Mouse (Mus musculus) limb, embryonic 15.5 days (tissue): ENCODE measurements around the gene Pmpcb. TPM values are rescaled to one million over a fixed set of nuclear protein-coding genes. Genes with fewer than 3 reads are reported as not detected.
"Not testable (repeated sequence)": the region's sequence is repeated elsewhere in the genome, so short reads cannot be mapped to it uniquely, and the experiment has no call there.

ENCODE experiments used
- ATAC-seq: fragments of 200-750 bp; cut with Nextera tagmentation; 2 replicates; pipeline ENCODE4 v1.8.0; 2017; ENCODE audit warnings: low read depth, moderate TSS enrichment; ENCODE audit not compliant: insufficient number of reproducible peaks, low FRiP score, low TSS enrichment
- H3K27ac ChIP-seq: fragments of 300-500 bp; sonication (generic); 2 replicates; pipeline ENCODE4 v1.5.1; 2015; ENCODE audit warnings: moderate library complexity, mild to moderate bottlenecking, inconsistent platforms
- H3K27me3 ChIP-seq: fragments of 300-500 bp; sonication (generic); 2 replicates; pipeline ENCODE4 v1.6.1; 2015; ENCODE audit warnings: inconsistent platforms
- H3K36me3 ChIP-seq: fragments of 300-500 bp; sonication (generic); 2 replicates; pipeline ENCODE4 v1.6.1; 2015; ENCODE audit warnings: inconsistent platforms
- H3K4me1 ChIP-seq: fragments of 300-500 bp; sonication (generic); 2 replicates; pipeline ENCODE4 v1.6.1; 2015; ENCODE audit warnings: inconsistent platforms
- H3K4me2 ChIP-seq: fragments of 300-500 bp; sonication (generic); 2 replicates; pipeline ENCODE4 v1.6.1; 2015; ENCODE audit warnings: mild to moderate bottlenecking, inconsistent platforms
- H3K4me3 ChIP-seq: fragments of 300-500 bp; sonication (generic); 2 replicates; pipeline ENCODE4 v1.5.1; 2015; ENCODE audit warnings: mild to moderate bottlenecking, inconsistent platforms
- H3K9ac ChIP-seq: fragments of 300-500 bp; sonication (generic); 2 replicates; pipeline ENCODE4 v1.6.1; 2015; ENCODE audit warnings: inconsistent platforms
- H3K9me3 ChIP-seq: fragments of 300-500 bp; sonication (generic); 2 replicates; pipeline ENCODE4 v1.6.1; 2016; ENCODE audit warnings: inconsistent platforms
- WGBS: fragments of 180-500 bp; shearing (Covaris S2); methylation state at CpG from one replicate; pipeline ENCODE4 v1.1.7; 2015; 5-methylcytosine and 5-hydroxymethylcytosine counted together
- polyA plus RNA-seq: library from polyadenylated mRNA; unstranded; fragments of >200 nt; fragmentation: Nextera tagmentation; extraction: Ambion mirVana; gene quantifications from 2 replicates; pipeline ENCODE4 v1.2.1, GENCODE M21; 2015

Gene Pmpcb
- polyA plus RNA-seq, result 67.7 and 80.0 TPM in 2 replicates

DNA sequence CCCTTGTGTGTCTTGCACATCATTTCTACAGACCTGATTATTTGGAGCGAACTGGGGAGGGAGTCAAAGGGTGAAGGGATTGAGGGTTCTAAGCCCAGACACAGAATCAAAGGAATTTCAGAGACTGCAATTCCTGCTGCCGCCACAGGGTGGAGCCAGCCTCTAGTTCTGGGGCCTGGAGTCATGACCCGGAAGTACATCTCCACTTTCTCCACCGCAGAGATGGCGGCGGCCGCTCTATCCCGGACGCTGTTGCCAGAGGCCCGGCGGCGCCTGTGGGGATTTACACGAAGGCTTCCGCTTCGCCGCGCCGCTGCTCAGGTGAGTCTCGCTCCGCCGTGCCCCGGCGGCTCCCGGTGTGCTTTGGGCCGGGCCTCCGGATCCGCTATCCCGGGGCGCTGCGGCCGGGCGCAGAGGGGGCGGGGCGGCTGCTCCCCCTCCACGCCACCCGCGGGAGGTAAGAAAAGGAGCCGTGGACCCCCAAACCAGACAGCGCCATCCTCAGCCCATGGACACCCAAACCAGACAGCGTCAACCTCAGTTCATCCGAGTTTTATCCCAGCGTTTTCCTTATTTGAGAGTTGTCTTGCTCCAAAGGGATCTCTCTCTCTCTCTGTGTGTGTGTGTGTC, at the start of gene Pmpcb:
Pmpcb (plus strand) TSS at position 186 of the 630 bp plus-strand sequence.
- H3K36me3 ChIP-seq, result peaks cover 31% of the 10 kb centered on the region
- ATAC-seq, result peak; percentile 70
- peak within 1 kb of the TSS; percentile 77 for H3K9ac ChIP-seq
- peak within 1 kb of the TSS; percentile 83 for H3K4me3 ChIP-seq
- no peaks in the 10 kb centered on the region for H3K9me3 ChIP-seq
- H3K4me2 ChIP-seq, result peak within 1 kb of the TSS; percentile 58
- no peaks in the 10 kb centered on the region for H3K27me3 ChIP-seq
- peak within 1 kb of the TSS; percentile 88 for H3K27ac ChIP-seq
- peaks cover 10% of the 10 kb centered on the region for H3K4me1 ChIP-seq
- under 1% methylated on average over 42 of the region's 42 CpGs for WGBS

DNA sequence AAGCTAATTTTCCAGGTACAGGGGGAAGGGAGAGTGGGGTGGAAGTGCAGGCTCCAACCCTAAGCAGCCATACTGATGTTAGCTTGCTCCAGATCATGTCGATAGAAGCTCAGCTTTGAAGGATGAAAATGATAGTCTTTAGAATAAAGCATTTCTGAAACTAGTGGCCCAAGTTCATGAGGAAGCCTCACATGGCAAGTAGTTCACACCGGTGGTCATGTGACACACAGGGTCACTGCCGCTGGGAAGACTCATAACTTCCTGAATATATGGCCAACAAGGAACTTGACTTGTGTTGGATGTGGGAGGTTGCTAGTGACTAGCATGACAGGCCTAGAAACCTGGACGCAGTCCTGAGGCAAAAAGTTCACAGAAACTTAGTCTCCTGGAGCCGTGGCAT, 44.7 kb upstream of the Pmpcb start:
- H3K4me1 ChIP-seq, result no peaks in the 10 kb centered on the region
- H3K9ac ChIP-seq, result no peak overlapping the region
- H3K4me2 ChIP-seq, result no peak overlapping the region
- no peaks in the 10 kb centered on the region for H3K36me3 ChIP-seq
- no peaks in the 10 kb centered on the region for H3K9me3 ChIP-seq
- no peaks in the 10 kb centered on the region for H3K27me3 ChIP-seq
- ATAC-seq, result no peak
- 94% methylated on average over 5 of the region's 5 CpGs for WGBS
- no peak overlapping the region for H3K4me3 ChIP-seq
- H3K27ac ChIP-seq, result no peak overlapping the region

DNA sequence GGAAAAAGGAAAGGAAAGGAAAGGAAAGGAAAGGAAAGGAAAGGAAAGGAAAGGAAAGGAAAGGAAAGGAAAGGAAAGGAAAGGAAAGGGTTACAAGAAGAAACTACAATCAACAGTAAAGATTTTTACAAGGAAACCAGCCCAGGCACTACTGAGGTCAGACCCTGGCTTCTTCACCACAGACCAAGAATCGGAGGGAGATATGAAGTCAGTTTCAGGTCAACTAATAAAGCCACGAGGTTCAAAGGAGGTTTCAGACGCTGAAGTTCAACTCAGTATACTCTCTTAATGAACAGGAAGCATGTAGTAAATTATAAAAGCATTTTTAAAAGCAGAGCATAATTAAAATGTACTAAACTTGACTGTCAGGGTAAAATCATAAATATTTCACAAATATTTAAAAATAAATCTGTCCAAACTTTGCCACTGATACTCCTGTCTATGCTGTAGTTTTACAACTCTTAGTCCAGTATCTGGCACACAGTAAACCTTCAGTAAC, 43.5 kb upstream of the Pmpcb start:
- no peaks in the 10 kb centered on the region for H3K36me3 ChIP-seq
- no peak overlapping the region for H3K27ac ChIP-seq
- H3K4me2 ChIP-seq, result no peak overlapping the region
- WGBS, result 23% methylated on average over 3 of the region's 3 CpGs
- H3K4me3 ChIP-seq, result no peak overlapping the region
- no peaks in the 10 kb centered on the region for H3K27me3 ChIP-seq
- no peaks in the 10 kb centered on the region for H3K4me1 ChIP-seq
- no peaks in the 10 kb centered on the region for H3K9me3 ChIP-seq
- H3K9ac ChIP-seq, result no peak overlapping the region
- no peak for ATAC-seq

DNA sequence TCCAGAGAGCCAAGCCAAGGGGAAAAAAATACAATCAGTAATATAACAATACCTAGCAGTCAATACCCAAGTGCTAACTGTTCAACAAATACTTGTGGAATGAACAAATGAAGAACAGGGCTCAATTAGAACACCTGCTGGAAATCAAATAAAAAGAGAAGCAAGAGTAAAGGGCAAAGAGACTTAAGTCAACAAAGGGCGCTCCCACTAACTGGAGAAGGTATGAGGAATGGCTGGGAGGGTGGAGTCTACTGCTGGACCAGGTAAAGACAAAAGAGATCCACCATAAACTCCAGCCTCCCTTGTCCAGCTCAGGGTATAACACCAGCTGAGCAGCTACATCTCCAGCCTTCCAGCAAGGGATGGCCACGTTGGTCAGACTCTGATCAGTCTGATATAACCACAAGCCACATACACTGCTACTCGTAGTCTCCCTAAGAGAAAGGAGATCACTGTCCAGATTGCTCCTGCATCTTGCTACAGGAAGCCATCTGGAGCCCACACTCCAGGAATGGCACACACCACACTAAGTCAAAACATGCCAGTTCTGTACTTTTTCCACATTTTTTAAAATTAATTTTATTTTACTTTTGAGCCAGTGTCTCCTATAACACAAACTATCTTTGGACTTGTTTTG, 42.0 kb upstream of the Pmpcb start:
- Histone ChIP-seq H3K9me3 (no peaks in the 10 kb centered on the region), H3K4me2 (no peak overlapping the region), H3K36me3 (no peaks in the 10 kb centered on the region), H3K27ac (no peak overlapping the region), H3K4me1 (no peaks in the 10 kb centered on the region), H3K27me3 (no peaks in the 10 kb centered on the region), H3K4me3 (no peak overlapping the region), H3K9ac (no peak overlapping the region)
- no peak for ATAC-seq
- WGBS, result 83% methylated on average over 3 of the region's 3 CpGs

DNA sequence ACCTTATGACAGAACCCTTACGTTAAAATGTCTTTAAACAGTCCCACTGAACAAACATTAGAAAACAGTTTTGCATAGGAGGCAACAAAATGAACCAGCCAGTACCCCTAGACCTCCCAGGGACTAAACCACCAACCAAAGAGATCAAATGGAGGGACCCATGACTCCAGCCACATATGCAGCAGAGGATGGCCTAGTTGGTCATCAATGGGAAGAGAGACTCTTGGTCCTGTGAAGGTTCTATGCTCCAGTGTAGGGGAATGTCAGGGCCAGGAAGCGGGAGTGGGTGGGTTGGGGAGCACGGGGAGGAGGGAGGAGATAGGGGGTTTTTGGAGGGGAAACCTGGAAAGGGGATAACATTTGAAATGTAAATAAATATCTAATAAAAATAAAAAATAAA, 37.4 kb upstream of the Pmpcb start:
- H3K27me3 ChIP-seq, H3K27ac ChIP-seq, H3K9ac ChIP-seq, ATAC-seq, H3K4me3 ChIP-seq, H3K36me3 ChIP-seq, H3K9me3 ChIP-seq, H3K4me1 ChIP-seq, H3K4me2 ChIP-seq: not testable (repeated sequence)
- WGBS, result 96% methylated on average over 3 of the region's 3 CpGs

DNA sequence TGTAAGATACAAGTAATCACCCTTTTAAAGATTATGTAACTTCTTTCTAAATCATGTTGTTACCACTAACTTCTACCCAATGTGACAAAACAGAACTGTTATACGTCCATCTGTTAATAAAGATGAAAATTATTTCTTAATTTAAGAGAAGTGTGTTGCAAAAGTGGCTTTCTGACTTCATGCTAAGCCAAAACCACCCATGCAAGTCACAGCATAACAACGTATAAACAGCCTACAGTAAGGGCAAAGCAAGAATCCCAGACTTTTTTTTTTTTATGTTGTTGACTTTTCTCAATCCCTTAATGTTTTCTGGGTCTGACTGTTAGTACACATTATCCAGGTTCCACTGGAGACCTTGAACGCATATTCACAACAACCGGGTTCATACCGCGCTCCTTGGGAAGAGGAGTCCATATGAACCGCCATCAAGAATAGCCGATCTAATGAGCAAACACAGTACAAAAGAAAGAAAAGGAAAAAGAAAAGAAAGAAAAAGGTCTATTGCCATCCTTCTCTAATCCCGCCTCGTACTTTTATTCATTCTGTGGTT, 36.6 kb upstream of the Pmpcb start:
- 16% methylated on average over 10 of the region's 10 CpGs for whole genome bisulfite sequencing
- H3K27me3 ChIP-seq, result no peaks in the 10 kb centered on the region
- H3K36me3 ChIP-seq, result no peaks in the 10 kb centered on the region
- H3K4me1 ChIP-seq, result no peaks in the 10 kb centered on the region
- no peak overlapping the region for H3K9ac ChIP-seq
- peak overlapping the region; percentile 75 for H3K4me2 ChIP-seq
- peak overlapping the region; percentile 73 for H3K4me3 ChIP-seq
- no peak for ATAC-seq
- no peaks in the 10 kb centered on the region for H3K9me3 ChIP-seq
- H3K27ac ChIP-seq, result no peak overlapping the region

DNA sequence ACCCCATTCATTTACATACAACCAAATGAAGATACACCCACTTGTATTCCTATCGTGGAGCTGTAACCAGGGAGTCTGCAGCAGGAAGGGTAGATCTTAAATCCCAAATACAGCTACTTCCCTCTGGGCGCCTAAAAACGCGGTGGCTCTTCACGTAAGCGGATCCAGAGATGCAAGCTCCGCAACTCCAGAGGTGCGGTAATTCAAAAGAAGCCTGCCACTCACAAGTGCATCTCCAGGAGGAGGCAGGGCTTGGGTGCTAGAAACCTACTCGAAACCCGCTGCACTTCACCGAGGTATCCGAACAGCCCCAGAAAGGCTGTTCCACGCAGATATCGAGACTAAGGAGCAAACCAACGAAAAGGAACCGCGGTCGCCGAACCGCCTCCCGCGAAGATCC, 36.0 kb upstream of the Pmpcb start:
- Histone ChIP-seq H3K4me3 (peak overlapping the region; percentile 73), H3K4me1 (no peaks in the 10 kb centered on the region), H3K27me3 (no peaks in the 10 kb centered on the region), H3K36me3 (no peaks in the 10 kb centered on the region), H3K9ac (peak overlapping the region; percentile 33; the same call in 1 of the 2 replicates), H3K27ac (peak overlapping the region; percentile 97; the same call in 1 of the 2 replicates), H3K9me3 (no peaks in the 10 kb centered on the region), H3K4me2 (peak overlapping the region; percentile 75)
- under 1% methylated on average over 22 of the region's 22 CpGs for WGBS
- no peak for ATAC-seq

DNA sequence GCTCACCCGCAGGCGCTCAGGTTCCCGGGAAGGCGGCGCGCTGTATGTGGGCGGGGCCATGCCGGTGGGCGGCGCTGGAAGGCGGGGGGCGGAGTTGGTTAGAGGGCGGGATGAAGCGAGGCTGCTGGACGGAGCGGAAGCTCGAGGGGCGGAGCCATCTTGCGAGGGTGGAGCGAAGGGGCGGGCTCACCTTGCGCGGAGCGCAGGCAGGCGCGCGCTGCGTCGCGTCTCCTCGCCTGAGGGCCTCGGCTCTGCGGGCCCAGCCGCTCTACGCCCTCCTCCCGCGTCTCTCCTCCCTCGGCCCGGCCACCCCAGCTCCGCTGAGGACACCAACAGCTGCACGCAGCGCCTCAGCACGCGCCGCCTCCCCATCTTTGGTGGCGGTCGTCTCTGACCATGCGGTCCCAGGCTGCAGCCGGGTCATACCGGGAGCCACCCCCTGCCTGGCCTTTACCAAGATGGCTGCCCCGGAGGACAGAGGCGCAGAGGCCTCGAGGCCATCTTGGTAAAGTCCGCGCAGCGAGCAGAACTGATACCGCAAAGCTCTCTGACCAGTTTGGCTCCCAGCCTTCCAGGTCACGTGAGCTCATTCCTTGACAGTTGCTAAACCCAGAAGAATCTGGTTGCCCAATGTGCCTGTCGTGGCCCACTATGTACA, 35.5 kb upstream of the Pmpcb start, which contains the start of gene Napepld:
Napepld (minus strand) TSS at position 46 of the 658 bp plus-strand sequence.
- Histone ChIP-seq H3K9me3 (no peaks in the 10 kb centered on the region), H3K36me3 (no peaks in the 10 kb centered on the region), H3K27ac (peak within 1 kb of the TSS; percentile 97), H3K4me3 (peak within 1 kb of the TSS; percentile 73), H3K27me3 (no peaks in the 10 kb centered on the region), H3K4me2 (peak within 1 kb of the TSS; percentile 75), H3K9ac (peak within 1 kb of the TSS; percentile 82), H3K4me1 (no peaks in the 10 kb centered on the region)
- under 1% methylated on average over 52 of the region's 59 CpGs for WGBS
- peak; percentile 99 for ATAC-seq

DNA sequence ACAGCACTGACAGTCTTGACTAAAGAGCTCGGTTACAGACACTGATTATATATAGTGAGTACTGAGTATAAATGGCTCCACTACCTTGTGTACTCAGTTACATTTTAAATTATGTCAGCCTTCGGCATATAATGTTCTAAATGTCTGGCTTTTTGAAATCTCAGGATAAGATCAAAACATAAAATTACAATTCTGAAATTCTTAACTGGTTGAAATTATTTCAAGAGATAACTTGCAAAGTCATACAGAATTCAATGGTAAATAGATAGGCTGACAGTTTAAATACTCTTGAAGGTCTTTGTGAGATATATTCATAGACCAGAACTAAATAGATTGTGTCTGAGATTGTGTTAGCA, 35.0 kb upstream of the Pmpcb start:
- 51% methylated on average over 2 of the region's 2 CpGs for WGBS
- Histone ChIP-seq H3K27me3 (no peaks in the 10 kb centered on the region), H3K4me1 (no peaks in the 10 kb centered on the region), H3K27ac (peak overlapping the region; percentile 97), H3K9me3 (no peaks in the 10 kb centered on the region), H3K36me3 (no peaks in the 10 kb centered on the region), H3K4me2 (peak overlapping the region; percentile 75), H3K9ac (no peak overlapping the region; the same call in 1 of the 2 replicates), H3K4me3 (peak overlapping the region; percentile 73)
- ATAC-seq, result no peak

DNA sequence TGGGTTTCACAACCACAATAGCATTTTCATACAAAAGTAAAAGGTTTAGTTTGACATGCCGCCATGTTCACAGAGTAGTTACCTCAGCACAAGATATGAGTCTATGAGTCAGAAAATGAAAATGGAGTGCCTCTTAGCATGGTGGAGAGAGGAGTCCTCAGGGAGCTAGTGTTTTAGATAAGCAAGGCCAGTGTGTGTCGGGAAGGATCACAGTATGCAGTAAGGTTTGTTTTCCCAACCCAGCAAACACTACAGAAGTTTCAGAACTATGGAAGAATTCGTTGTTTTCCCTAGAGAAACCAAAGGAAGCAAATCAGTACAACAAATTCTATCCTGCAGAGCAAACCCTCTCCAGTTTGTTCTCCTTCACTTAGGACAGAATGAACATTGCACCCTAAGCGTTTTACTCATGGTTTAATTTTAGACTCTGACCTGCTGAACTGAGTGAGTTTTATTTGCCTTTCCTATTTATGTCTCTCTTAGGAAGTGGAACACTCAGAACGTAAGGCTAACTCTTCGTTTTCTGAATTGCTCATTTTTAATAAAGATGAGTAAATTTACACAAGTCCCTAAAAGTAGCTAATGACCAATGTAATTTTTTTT, 34.0 kb upstream of the Pmpcb start:
- no peaks in the 10 kb centered on the region for H3K4me1 ChIP-seq
- ATAC-seq, result no peak
- H3K4me3 ChIP-seq, result no peak overlapping the region
- H3K9ac ChIP-seq, result no peak overlapping the region
- no peaks in the 10 kb centered on the region for H3K27me3 ChIP-seq
- 78% methylated on average over 6 of the region's 6 CpGs for WGBS
- H3K36me3 ChIP-seq, result no peaks in the 10 kb centered on the region
- no peak overlapping the region for H3K27ac ChIP-seq
- H3K9me3 ChIP-seq, result no peaks in the 10 kb centered on the region
- H3K4me2 ChIP-seq, result no peak overlapping the region

DNA sequence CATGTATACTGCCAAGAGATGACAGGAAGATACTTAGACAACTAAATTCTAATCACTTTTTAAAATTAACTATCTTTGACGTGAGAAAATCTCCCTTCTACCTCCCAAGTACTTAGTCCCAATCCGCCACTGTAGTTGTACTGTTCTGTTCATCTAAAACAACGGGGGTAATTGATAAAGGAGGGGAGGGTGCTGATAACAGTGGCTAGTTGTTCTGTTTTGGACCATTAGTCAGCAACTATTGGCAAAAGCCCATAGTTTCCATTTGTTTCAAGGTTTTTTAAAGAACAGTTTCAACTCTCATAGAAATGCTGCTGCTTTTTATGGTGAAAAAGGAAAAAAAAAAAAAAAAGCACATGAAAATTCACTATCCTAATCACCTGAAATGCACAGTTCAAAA, 33.2 kb upstream of the Pmpcb start:
- H3K4me3 ChIP-seq, result no peak overlapping the region
- no peaks in the 10 kb centered on the region for H3K9me3 ChIP-seq
- WGBS, result 81% methylated on average over 3 of the region's 3 CpGs
- H3K27me3 ChIP-seq, result no peaks in the 10 kb centered on the region
- no peak overlapping the region for H3K4me2 ChIP-seq
- no peak overlapping the region for H3K9ac ChIP-seq
- H3K27ac ChIP-seq, result no peak overlapping the region
- no peaks in the 10 kb centered on the region for H3K4me1 ChIP-seq
- no peaks in the 10 kb centered on the region for H3K36me3 ChIP-seq
- ATAC-seq, result no peak
